Comparison of ENCODE assay signal across 29 mouse cellular contexts in genomic region chr5:132617241-132617640, GRCm38 (mm10).
DNase-seq lines count a peak whose midpoint lies in the region; ATAC-seq and TF ChIP-seq lines count a peak whose summit lies in the region.
"Had no signal": no experiment of that assay in that cellular context is flagged by ENCODE, and none has a peak within 500 bp of the region (broad histone marks: within the 10 kb centered on the region; RNA-seq: fewer than 3 reads in every experiment).

No protein-coding gene starts in this region.

- WGBS in heart, embryonic 12.5 days = 68% methylated on average over 3 of the region's 3 CpGs
- 34% methylated on average over 3 of the region's 3 CpGs for WGBS in liver, embryonic 14.5 days (ENCODE audit: insufficient replicate concordance)
- 64% methylated on average over 3 of the region's 3 CpGs for WGBS in liver, postnatal 0 days (ENCODE audit: insufficient replicate concordance)

- no peak overlapping the region for H3K27ac ChIP-seq in heart, embryonic 12.5 days (ENCODE audit: poor library complexity, severe bottlenecking)
- no peak overlapping the region for H3K27ac ChIP-seq in liver, embryonic 14.5 days
- H3K27ac ChIP-seq in liver, postnatal 0 days (ENCODE audit: low read depth) = no peak overlapping the region
- no peak overlapping the region for H3K27ac ChIP-seq in ES-Bruce4 (ENCODE audit: insufficient read depth, low read length)
- H3K27ac ChIP-seq: left cerebral cortex, adult 2 months; limb, embryonic 13.5 days had no signal

- no peak overlapping the region for H3K9ac ChIP-seq in heart, embryonic 12.5 days
- H3K9ac ChIP-seq in liver, embryonic 14.5 days (replicated peaks) = no peak overlapping the region
- H3K9ac ChIP-seq in liver, postnatal 0 days (replicated peaks) = no peak overlapping the region
- H3K9ac ChIP-seq in ES-Bruce4 (ENCODE audit: low read depth, poor library complexity, severe bottlenecking) = no peak overlapping the region
- H3K9ac ChIP-seq: limb, embryonic 13.5 days had no signal

- DNase-seq in heart, adult 11 months = peak; percentile 49
- DNase-seq in liver, embryonic 14.5 days (ENCODE audit: low read depth in 3 of 3, low spot score in 3 of 3) = no peak
- DNase-seq in liver, postnatal 0 days = no peak
- peak; percentile 9 for DNase-seq in WW6 (ENCODE audit: low read depth, low spot score)
- DNase-seq in right cerebral cortex, adult 18-20 months = no peak
- DNase-seq in ovary, postnatal 14 days (ENCODE audit: low spot score) = no peak
- DNase-seq: adrenal gland, adult 2 months; adrenal gland, postnatal 36 days; cerebellum, adult 2 months; cerebellum, postnatal 14 days; gastrocnemius, postnatal 14 days; heart, adult 18-20 months; heart, postnatal 14 days; kidney, adult 9 months; kidney, postnatal 14 days; lung, adult 18-20 months; lung, postnatal 10 days; right cerebral cortex, postnatal 4 days; thymus, postnatal 14 days had no signal

- no peak overlapping the region for H3K4me3 ChIP-seq in heart, embryonic 12.5 days
- no peak overlapping the region for H3K4me3 ChIP-seq in liver, embryonic 14.5 days (ENCODE audit: insufficient read depth in 1 of 2, low read depth in 2 of 2, low read length in 2 of 2)
- no peak overlapping the region for H3K4me3 ChIP-seq in liver, postnatal 0 days (ENCODE audit: low read depth, low read length)
- H3K4me3 ChIP-seq in ES-Bruce4 (ENCODE audit: low read depth, low read length) = no peak overlapping the region
- H3K4me3 ChIP-seq: erythroblast, embryonic 14.5 days; left cerebral cortex, adult 2 months; limb, embryonic 13.5 days had no signal

- H3K27me3 ChIP-seq in heart, embryonic 12.5 days (replicated peaks) = no peaks in the 10 kb centered on the region
- H3K27me3 ChIP-seq in liver, embryonic 14.5 days (ENCODE audit: control insufficient read depth, insufficient read depth, low read length) = no peaks in the 10 kb centered on the region
- no peaks in the 10 kb centered on the region for H3K27me3 ChIP-seq in liver, postnatal 0 days (ENCODE audit: insufficient read depth, low read length)
- H3K27me3 ChIP-seq in ES-Bruce4 (ENCODE audit: control insufficient read depth, insufficient read depth, low read length, poor library complexity, severe bottlenecking) = no peaks in the 10 kb centered on the region; the same call in 1 of the 2 replicates
- H3K27me3 ChIP-seq: limb, embryonic 13.5 days had no signal

- TF ChIP-seq EP300 in liver, embryonic 14.5 days (IDR thresholded peaks at IDR 0.05; ENCODE audit: low read depth) = no peak
- no peak for TF ChIP-seq EP300 in liver, postnatal 0 days (IDR thresholded peaks at IDR 0.05; ENCODE audit: low read depth)
- TF ChIP-seq EP300 in ES-Bruce4 (IDR thresholded peaks at IDR 0.05; ENCODE audit: insufficient read depth, low read depth, low read length) = no peak

- no peak for TF ChIP-seq POLR2A in ES-Bruce4 (IDR thresholded peaks at IDR 0.05; ENCODE audit: insufficient read depth, low read length)

- 0 out of 2 replicates have a peak, but pooled peaks cover 9% of the 10 kb centered on the region for H3K4me1 ChIP-seq in heart, embryonic 12.5 days (replicated peaks)
- no peaks in the 10 kb centered on the region for H3K4me1 ChIP-seq in liver, embryonic 14.5 days (replicated peaks; ENCODE audit: control insufficient read depth in 2 of 2, insufficient read depth in 2 of 2, low read length in 1 of 2)
- no peaks in the 10 kb centered on the region for H3K4me1 ChIP-seq in liver, postnatal 0 days (ENCODE audit: insufficient read depth)
- H3K4me1 ChIP-seq in ES-Bruce4 (ENCODE audit: control insufficient read depth, insufficient read depth, low read length) = no peaks in the 10 kb centered on the region

- no peak overlapping the region for H3K4me2 ChIP-seq in heart, embryonic 12.5 days
- no peak overlapping the region for H3K4me2 ChIP-seq in liver, embryonic 14.5 days (ENCODE audit: low read depth)
- no peak overlapping the region for H3K4me2 ChIP-seq in liver, postnatal 0 days (ENCODE audit: low read depth, low read length)
- H3K4me2 ChIP-seq: limb, embryonic 13.5 days; liver, embryonic 11.5 days had no signal

- TF ChIP-seq CTCF in liver, embryonic 14.5 days (IDR thresholded peaks at IDR 0.05; ENCODE audit: low read depth) = peak; percentile 14; the same call in 1 of the 2 replicates
- no peak for TF ChIP-seq CTCF in liver, postnatal 0 days (IDR thresholded peaks at IDR 0.05; ENCODE audit: low read depth)
- TF ChIP-seq CTCF in ES-Bruce4 (IDR thresholded peaks at IDR 0.05; ENCODE audit: low read depth, low read length) = peak; percentile 62

- H3K9me3 ChIP-seq in heart, embryonic 12.5 days (replicated peaks) = peaks cover 7% of the 10 kb centered on the region; the same call in 1 of the 2 replicates
- H3K9me3 ChIP-seq in liver, embryonic 14.5 days (ENCODE audit: control insufficient read depth, low read length) = no peaks in the 10 kb centered on the region
- H3K9me3 ChIP-seq in liver, postnatal 0 days (ENCODE audit: low read length) = no peaks in the 10 kb centered on the region; the same call in 1 of the 2 replicates
- H3K9me3 ChIP-seq in ES-Bruce4 (replicated peaks; ENCODE audit: control insufficient read depth, insufficient read depth, low read length, poor library complexity, severe bottlenecking) = no peaks in the 10 kb centered on the region

- ATAC-seq in heart, embryonic 12.5 days (ENCODE audit: insufficient number of reproducible peaks, low FRiP score) = no peak
- no peak for ATAC-seq in liver, embryonic 14.5 days (ENCODE audit: insufficient read depth)
- no peak for ATAC-seq in liver, postnatal 0 days
- ATAC-seq: activated CD4-positive, CD25-positive, alpha-beta regulatory T cell, adult 4 months; hindbrain, embryonic 16.5 days; midbrain, embryonic 16.5 days had no signal

- H3K36me3 ChIP-seq in heart, embryonic 12.5 days = no peaks in the 10 kb centered on the region
- H3K36me3 ChIP-seq in liver, embryonic 14.5 days (replicated peaks; ENCODE audit: control insufficient read depth, insufficient read depth, low read depth) = no peaks in the 10 kb centered on the region
- no peaks in the 10 kb centered on the region for H3K36me3 ChIP-seq in liver, postnatal 0 days (replicated peaks; ENCODE audit: insufficient read depth, low read length)
- no peaks in the 10 kb centered on the region for H3K36me3 ChIP-seq in ES-Bruce4 (ENCODE audit: control insufficient read depth, insufficient read depth, low read length, poor library complexity, severe bottlenecking)
- H3K36me3 ChIP-seq: G1E; limb, embryonic 13.5 days had no signal

Comparison
In these comparisons a context has a peak if more than half of its experiments do, and no peak if none do; other contexts are left out.
1. DNase-seq: peak in heart, adult 11 months (single experiment) and WW6 (single experiment); none in liver, embryonic 14.5 days (0 of 3), liver, postnatal 0 days (single experiment), right cerebral cortex, adult 18-20 months (single experiment) and ovary, postnatal 14 days (single experiment).